Mouse (Mus musculus): ENCODE measurements around the gene Adap2. TPM values are rescaled to one million over a fixed set of nuclear protein-coding genes. Genes with fewer than 3 reads are reported as not detected.
A peak's percentile ranks its signal among the peaks of the same experiment; 100 is the strongest.
"Not testable (repeated sequence)": the region's sequence is repeated elsewhere in the genome, so short reads cannot be mapped to it uniquely, and the experiment has no call there.

Adap2 gene
- total RNA-seq (2021): 1 to 10 TPM; 4.7 to 7.2 TPM
- long read RNA-seq, experiment 1, partial matches to known transcripts: 1 of 5 reads
- long read RNA-seq, experiment 1, other reads (novel, unspliced or antisense): 1 of 5 reads
- long read RNA-seq, experiment 2, partial matches to known transcripts: 1 of 2 reads
- long read RNA-seq, experiment 2, other reads (novel, unspliced or antisense): 0 of 2 reads

- peak; percentile 47 to 54 for DNase-seq (ENCODE audit: low spot score in 2 of 2)
Measured at GRCm38 (mm10) chr11:80153857-80154495, at the start of gene Adap2. Adap2 (plus strand) TSS chr11:80154105.

- no peak for DNase-seq (ENCODE audit: low spot score in 2 of 2)
Measured at GRCm38 (mm10) chr11:80104407-80104806, 49.5 kb upstream of the Adap2 start.

DNA sequence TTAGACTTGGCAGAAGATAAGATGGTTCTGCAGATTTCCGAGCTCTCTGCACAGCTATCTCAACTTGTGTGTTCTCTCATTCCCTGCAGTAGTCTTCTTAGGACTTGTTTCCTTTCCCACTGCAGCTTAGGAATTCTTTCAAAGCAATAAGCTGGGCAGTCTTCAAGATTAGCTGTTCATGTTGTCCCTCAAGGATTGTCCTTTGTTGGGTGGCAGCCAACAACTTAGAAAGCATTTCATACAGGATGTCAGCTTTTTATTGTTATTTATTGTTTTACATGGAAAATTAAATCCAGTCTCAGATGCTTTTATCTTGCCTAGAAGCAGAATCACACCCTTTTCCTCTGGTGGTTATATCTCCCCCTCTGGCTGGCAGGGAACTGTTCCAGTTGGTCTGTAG is 37.5 kb upstream of the Adap2 start:
- DNase-seq (ENCODE audit: low spot score in 2 of 2): no peak

- no peak for DNase-seq (ENCODE audit: low spot score in 2 of 2)
Measured at GRCm38 (mm10) chr11:80132050-80132449, 21.9 kb upstream of the Adap2 start.

- DNase-seq (ENCODE audit: low spot score in 2 of 2): no peak
Measured at GRCm38 (mm10) chr11:80134744-80135143, 19.2 kb upstream of the Adap2 start.

GRCm38 (mm10) chr11:80135954-80136683 is 17.8 kb upstream of the Adap2 start:
- DNase-seq (ENCODE audit: low spot score in 2 of 2): no peak

DNA sequence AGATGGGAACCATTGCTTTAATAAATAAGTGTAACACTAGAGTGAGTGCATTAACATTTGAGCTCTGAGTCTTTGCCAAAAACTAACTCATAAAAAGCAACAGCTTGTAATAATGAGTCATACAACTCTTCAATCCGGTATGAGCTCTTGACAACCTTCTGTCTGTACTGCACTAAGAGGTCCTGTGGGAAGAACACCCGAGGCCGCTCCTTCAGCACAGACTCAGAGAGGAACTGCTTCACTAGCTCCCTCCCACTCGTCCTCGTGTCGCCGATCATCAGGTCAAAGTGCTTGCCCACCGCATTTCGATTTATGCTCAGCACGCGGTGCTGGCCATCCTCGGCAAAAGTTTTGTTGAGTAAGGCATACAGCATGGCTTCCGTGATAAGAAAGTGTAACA is 17.1 kb upstream of the Adap2 start:
- no peak for DNase-seq (ENCODE audit: low spot score in 2 of 2)

DNA sequence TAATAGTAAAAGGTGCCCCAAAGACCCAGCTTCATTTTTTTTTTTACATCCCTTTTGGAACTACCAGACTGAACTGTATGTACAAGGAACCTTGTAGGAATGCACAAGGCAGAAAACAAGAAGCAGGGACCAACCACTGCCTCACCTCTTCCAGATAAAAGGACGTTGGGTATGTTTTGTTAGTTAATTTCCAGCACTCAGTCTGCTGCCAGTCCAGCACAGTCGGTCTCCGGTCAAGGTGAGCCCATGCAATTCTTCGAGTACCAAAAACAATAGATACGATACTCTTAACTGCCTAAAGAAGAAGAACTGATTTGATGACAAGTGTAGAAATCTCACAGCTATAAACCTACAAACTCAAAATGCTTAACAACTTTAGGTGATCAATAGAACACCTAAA is 16.1 kb upstream of the Adap2 start:
- no peak for DNase-seq (ENCODE audit: low spot score in 2 of 2)

DNA sequence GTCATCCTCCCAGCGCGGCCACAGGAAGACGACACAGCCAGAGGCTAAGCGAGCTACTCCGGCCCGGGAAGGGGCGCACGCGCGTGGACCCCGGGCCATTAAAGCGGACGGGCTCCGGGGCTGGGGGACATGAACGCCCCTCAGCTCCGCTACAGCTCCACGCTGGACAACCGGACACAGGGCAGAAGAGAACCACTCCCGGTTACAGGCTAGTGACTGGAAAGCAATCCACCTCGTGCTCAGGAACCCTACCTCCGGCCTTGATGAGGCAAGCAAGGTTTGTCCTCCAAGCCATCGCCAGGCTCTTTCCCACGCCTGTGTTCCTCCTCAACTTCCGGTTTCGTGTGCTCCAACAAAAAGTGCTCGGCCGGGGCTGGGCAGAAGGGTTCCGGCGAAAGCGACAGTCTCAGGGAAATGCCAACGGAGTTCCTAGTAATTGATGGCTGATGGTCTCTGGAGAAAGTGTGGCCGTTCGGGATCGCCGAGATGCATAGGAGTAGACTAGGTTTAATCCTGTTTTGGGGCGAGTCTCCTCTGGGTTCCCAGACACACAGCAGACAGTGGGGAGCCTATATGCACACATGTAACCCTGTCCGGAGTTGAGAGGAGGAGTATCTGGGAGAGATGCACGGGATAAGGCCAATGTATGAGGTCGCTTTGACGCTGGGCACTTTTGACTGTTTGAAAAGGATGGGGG is 11.9 kb upstream of the Adap2 start, which contains the start of gene Tefm:
Tefm (minus strand) TSS at position 351 of the 697 bp plus-strand sequence.
- DNase-seq (ENCODE audit: low spot score in 2 of 2): peak; percentile 82 to 88

DNA sequence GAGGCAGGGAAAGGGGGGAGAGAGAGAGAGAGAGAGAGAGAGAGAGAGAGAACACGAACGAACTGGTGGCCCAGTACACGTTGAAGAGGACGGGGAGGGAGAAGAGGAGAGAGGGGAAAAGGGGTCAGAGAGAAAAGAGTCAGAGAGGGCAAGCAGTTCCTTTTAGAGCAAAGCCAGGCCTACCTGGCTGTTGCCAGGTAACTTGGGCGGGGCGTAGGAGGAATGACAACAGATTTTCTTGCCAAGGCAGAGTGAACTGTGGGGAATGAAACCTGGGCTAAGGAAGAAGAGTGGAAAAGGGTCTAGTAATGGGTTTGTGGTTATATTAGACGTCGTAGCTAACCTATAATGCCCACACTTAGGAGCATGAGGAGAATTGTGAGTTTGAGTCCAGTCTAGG is 11.0 kb upstream of the Adap2 start:
- no peak for DNase-seq (ENCODE audit: low spot score in 2 of 2)

DNA sequence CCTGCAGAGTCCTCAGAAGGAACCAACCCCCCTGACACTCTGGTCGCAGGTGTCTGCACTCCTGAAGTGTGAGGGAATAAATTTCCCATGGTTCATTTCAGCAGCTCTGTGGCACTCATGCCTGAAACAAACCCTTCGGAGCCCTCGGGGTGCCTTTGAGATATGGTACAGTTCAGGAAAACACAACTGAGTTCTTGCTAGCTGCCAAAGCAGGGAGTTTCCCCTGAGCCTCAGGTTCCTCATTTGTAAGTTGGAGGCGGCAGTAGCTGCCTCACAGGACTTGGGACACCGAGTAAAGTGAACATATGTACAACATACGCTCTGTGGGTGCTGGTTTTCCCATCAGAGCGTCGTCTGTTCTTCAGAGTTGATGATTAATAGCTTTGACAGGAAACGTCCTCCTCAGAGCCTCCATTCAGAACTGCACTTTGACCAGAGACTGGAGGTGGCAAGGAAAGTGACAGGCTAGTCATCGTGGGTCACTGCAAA is 8.1 kb upstream of the Adap2 start:
- DNase-seq (ENCODE audit: low spot score in 2 of 2): no peak

- no peak for DNase-seq (ENCODE audit: low spot score in 2 of 2)
Measured at GRCm38 (mm10) chr11:80147748-80148147, 6.2 kb upstream of the Adap2 start.

- no peak for DNase-seq (ENCODE audit: low spot score in 2 of 2)
Measured at GRCm38 (mm10) chr11:80148313-80148712, 5.6 kb upstream of the Adap2 start.

GRCm38 (mm10) chr11:80148974-80149373 is 4.9 kb upstream of the Adap2 start:
- DNase-seq (ENCODE audit: low spot score in 2 of 2): not testable (repeated sequence)

GRCm38 (mm10) chr11:80149412-80150023 is 4.4 kb upstream of the Adap2 start:
- no peak for DNase-seq (ENCODE audit: low spot score in 2 of 2)

DNA sequence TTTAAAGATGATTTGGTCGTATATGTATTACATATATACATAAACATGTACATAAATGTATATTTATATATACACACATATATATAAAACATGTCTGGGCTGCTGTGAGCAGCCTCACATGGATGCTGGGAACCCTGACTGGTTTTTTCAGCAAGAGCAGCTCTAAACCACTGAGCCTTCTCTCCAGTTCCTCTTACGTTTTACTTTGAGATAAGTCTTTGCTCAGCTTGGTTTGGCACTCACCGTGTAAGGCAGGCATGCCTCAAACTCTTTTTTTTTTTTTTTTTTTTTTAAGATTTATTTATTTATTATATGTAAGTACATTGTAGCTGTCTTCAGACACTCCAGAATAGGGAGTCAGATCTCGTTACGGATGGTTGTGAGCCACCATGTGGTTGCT is 3.3 kb upstream of the Adap2 start:
- no peak for DNase-seq (ENCODE audit: low spot score in 2 of 2)

DNA sequence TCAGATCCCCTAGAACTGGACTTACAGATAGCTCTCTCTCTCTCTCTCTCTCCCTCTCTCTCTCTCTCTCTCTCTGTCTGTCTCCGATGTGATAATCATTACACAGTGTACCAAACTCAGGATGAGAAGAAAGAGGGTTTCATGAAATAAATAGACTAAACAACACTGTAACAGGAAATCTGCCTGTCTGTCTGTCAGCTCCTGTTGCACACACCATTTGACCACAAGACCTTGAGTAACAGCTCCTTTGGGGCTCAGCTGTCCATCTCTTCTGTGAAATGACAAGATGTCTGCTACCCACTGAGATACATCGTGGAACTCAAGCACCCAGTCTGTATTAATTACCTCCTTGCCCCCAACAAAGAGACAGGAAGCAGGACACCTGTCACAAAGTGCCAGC is 2.4 kb upstream of the Adap2 start:
- DNase-seq (ENCODE audit: low spot score in 2 of 2): no peak

GRCm38 (mm10) chr11:80152376-80152775 is 1.5 kb upstream of the Adap2 start:
- DNase-seq (ENCODE audit: low spot score in 2 of 2): no peak

- DNase-seq (ENCODE audit: low spot score in 2 of 2): no peak
Measured at GRCm38 (mm10) chr11:80154501-80154900, 596 bp downstream of the Adap2 start.

- no peak for DNase-seq (ENCODE audit: low spot score in 2 of 2)
Measured at GRCm38 (mm10) chr11:80155541-80155940, 1.6 kb downstream of the Adap2 start.

- no peak for DNase-seq (ENCODE audit: low spot score in 2 of 2)
Measured at GRCm38 (mm10) chr11:80155961-80156360, 2.1 kb downstream of the Adap2 start.
